Comparison of ENCODE assay signal across 8 mouse cellular contexts in genomic region chr5:98169376-98170351, GRCm38 (mm10). TPM values are rescaled to one million over a fixed set of nuclear protein-coding genes. Genes with fewer than 3 reads are reported as not detected.
DNase-seq lines count a peak whose midpoint lies in the region; ATAC-seq and TF ChIP-seq lines count a peak whose summit lies in the region.

No protein-coding gene starts in this region.

- intact Hi-C loops in gastrocnemius, adult 2 months (cut with DNase I): loop anchor here (5.0 kb wide), 1 partner anchor 158 kb away; the partner anchor contains the start of gene Cfap299

- 6% methylated on average over 30 of the region's 30 CpGs for WGBS in limb, embryonic 15.5 days
- 3% methylated on average over 30 of the region's 30 CpGs for WGBS in liver, embryonic 12.5 days (ENCODE audit: insufficient replicate concordance)

- H3K9ac ChIP-seq in limb, embryonic 15.5 days: no peak overlapping the region
- H3K9ac ChIP-seq in liver, embryonic 12.5 days: no peak overlapping the region

- H3K36me3 ChIP-seq in limb, embryonic 15.5 days: no peaks in the 10 kb centered on the region
- H3K36me3 ChIP-seq in liver, embryonic 12.5 days: no peaks in the 10 kb centered on the region

- DNase-seq in gastrocnemius, adult 2 months: no peak
- no peak for DNase-seq in gastrocnemius, postnatal 4 days (ENCODE audit: low spot score in 2 of 2)
- DNase-seq in right cerebral cortex, postnatal 4 days: peak; percentile 16
- no peak for DNase-seq in right cerebral cortex, postnatal 36 days (ENCODE audit: low spot score in 2 of 2)
- DNase-seq in c-Kit-positive CD71-positive TER-119-positive erythroid progenitor cells, embryonic 14.5 days (ENCODE audit: low spot score): no peak
- no peak for DNase-seq in gastrocnemius, adult 18-20 months (ENCODE audit: low spot score)

- H3K27me3 ChIP-seq in limb, embryonic 15.5 days: peaks cover 83% of the 10 kb centered on the region
- peaks cover 91% of the 10 kb centered on the region for H3K27me3 ChIP-seq in liver, embryonic 12.5 days (replicated peaks)

- peaks cover 44% of the 10 kb centered on the region for H3K4me1 ChIP-seq in limb, embryonic 15.5 days
- H3K4me1 ChIP-seq in liver, embryonic 12.5 days: peaks cover 14% of the 10 kb centered on the region; the same call in 1 of the 2 replicates

- no peaks in the 10 kb centered on the region for H3K9me3 ChIP-seq in limb, embryonic 15.5 days
- H3K9me3 ChIP-seq in liver, embryonic 12.5 days (replicated peaks): no peaks in the 10 kb centered on the region

- H3K4me2 ChIP-seq in limb, embryonic 15.5 days: peak overlapping the region; percentile 72; the same call in 1 of the 2 replicates
- H3K4me2 ChIP-seq in liver, embryonic 12.5 days: no peak overlapping the region

- H3K4me3 ChIP-seq in gastrocnemius, adult 2 months: peak overlapping the region; percentile 80
- H3K4me3 ChIP-seq in limb, embryonic 15.5 days: peak overlapping the region; percentile 48; the same call in 1 of the 2 replicates
- H3K4me3 ChIP-seq in liver, embryonic 12.5 days: no peak overlapping the region

- ATAC-seq in limb, embryonic 15.5 days (ENCODE audit: insufficient number of reproducible peaks, low FRiP score, low TSS enrichment, low read depth): no peak
- ATAC-seq in liver, embryonic 12.5 days: no peak

- no peak for TF ChIP-seq CTCF in gastrocnemius, adult 2 months (IDR thresholded peaks at IDR 0.05)

- H3K27ac ChIP-seq in gastrocnemius, adult 2 months: no peak overlapping the region
- H3K27ac ChIP-seq in limb, embryonic 15.5 days: no peak overlapping the region
- H3K27ac ChIP-seq in liver, embryonic 12.5 days: no peak overlapping the region

RNA-seq across cellular contexts. Expression of gene Prdm8, which starts 2.7 kb away (rescaled TPM):
- 1 to 10 TPM in 1 of 2 experiments, under 1 TPM in 1; 0.73 to 1.4 TPM for total RNA-seq in gastrocnemius, adult 2 months (2021)
- 1 to 10 TPM; 2.5 to 3.1 TPM for total RNA-seq in gastrocnemius, postnatal 4 days (2021)
- 0.12 and 0.20 TPM in 2 replicates for polyA plus RNA-seq in limb, embryonic 15.5 days (2015; fragmentation: Nextera tagmentation; extraction: Ambion mirVana)
- 1 to 10 TPM in 1 of 2 experiments, under 1 TPM in 1; 0.55 to 1.2 TPM for total RNA-seq in gastrocnemius, adult 18-20 months (2021)
- not detected in 2 replicates for polyA plus RNA-seq in liver, embryonic 12.5 days (2016; fragmentation: Nextera tagmentation; extraction: Ambion mirVana)
